Mouse (Mus musculus): ENCODE measurements around the gene Armc9. TPM values are rescaled to one million over a fixed set of nuclear protein-coding genes. Genes with fewer than 3 reads are reported as not detected.

Gene Armc9
- polyA plus RNA-seq, 1 experiment = 14.8 TPM

- Histone ChIP-seq H3K27ac (ENCODE audit: insufficient read depth, low read length) (no peak overlapping the region), H3K4me3 (ENCODE audit: insufficient read depth, low read length) (no peak overlapping the region), H3K4me1 (ENCODE audit: control insufficient read depth, insufficient read depth, low read length) (no peaks in the 10 kb centered on the region)
- TF ChIP-seq CTCF (IDR thresholded peaks at IDR 0.05; ENCODE audit: borderline replicate concordance, insufficient read depth, low read length) (no peak), POLR2A (IDR thresholded peaks at IDR 0.05; ENCODE audit: low read depth, low read length) (no peak)
Observed at GRCm38 (mm10) chr1:86188271-86188670, 33.7 kb downstream of the Armc9 start.

- H3K4me3 ChIP-seq (ENCODE audit: insufficient read depth, low read length) = no peak overlapping the region
- no peaks in the 10 kb centered on the region for H3K4me1 ChIP-seq (ENCODE audit: control insufficient read depth, insufficient read depth, low read length)
- TF ChIP-seq POLR2A (IDR thresholded peaks at IDR 0.05; ENCODE audit: low read depth, low read length) = no peak
- TF ChIP-seq CTCF (IDR thresholded peaks at IDR 0.05; ENCODE audit: borderline replicate concordance, insufficient read depth, low read length) = no peak
- no peak overlapping the region for H3K27ac ChIP-seq (ENCODE audit: insufficient read depth, low read length)
Observed at GRCm38 (mm10) chr1:86189034-86189702, 34.6 kb downstream of the Armc9 start.

- Histone ChIP-seq H3K4me1 (ENCODE audit: control insufficient read depth, insufficient read depth, low read length) (no peaks in the 10 kb centered on the region), H3K27ac (ENCODE audit: insufficient read depth, low read length) (no peak overlapping the region), H3K4me3 (ENCODE audit: insufficient read depth, low read length) (no peak overlapping the region)
- TF ChIP-seq POLR2A (IDR thresholded peaks at IDR 0.05; ENCODE audit: low read depth, low read length) (no peak), CTCF (IDR thresholded peaks at IDR 0.05; ENCODE audit: borderline replicate concordance, insufficient read depth, low read length) (no peak)
Observed at GRCm38 (mm10) chr1:86190843-86191242, 36.3 kb downstream of the Armc9 start.

GRCm38 (mm10) chr1:86194044-86194443 lies 39.5 kb downstream of the Armc9 start:
- no peak overlapping the region for H3K27ac ChIP-seq (ENCODE audit: insufficient read depth, low read length)
- H3K4me1 ChIP-seq (ENCODE audit: control insufficient read depth, insufficient read depth, low read length) = no peaks in the 10 kb centered on the region
- no peak overlapping the region for H3K4me3 ChIP-seq (ENCODE audit: insufficient read depth, low read length)
- no peak for TF ChIP-seq CTCF (IDR thresholded peaks at IDR 0.05; ENCODE audit: borderline replicate concordance, insufficient read depth, low read length)
- TF ChIP-seq POLR2A (IDR thresholded peaks at IDR 0.05; ENCODE audit: low read depth, low read length) = no peak

- Histone ChIP-seq H3K4me1 (ENCODE audit: control insufficient read depth, insufficient read depth, low read length) (no peaks in the 10 kb centered on the region), H3K27ac (ENCODE audit: insufficient read depth, low read length) (no peak overlapping the region), H3K4me3 (ENCODE audit: insufficient read depth, low read length) (no peak overlapping the region)
- no peak for TF ChIP-seq CTCF (IDR thresholded peaks at IDR 0.05; ENCODE audit: borderline replicate concordance, insufficient read depth, low read length)
- no peak for TF ChIP-seq POLR2A (IDR thresholded peaks at IDR 0.05; ENCODE audit: low read depth, low read length)
Observed at GRCm38 (mm10) chr1:86198276-86198675, 43.7 kb downstream of the Armc9 start.

GRCm38 (mm10) chr1:86199026-86199425 lies 44.4 kb downstream of the Armc9 start:
- Histone ChIP-seq H3K27ac (ENCODE audit: insufficient read depth, low read length) (no peak overlapping the region), H3K4me3 (ENCODE audit: insufficient read depth, low read length) (no peak overlapping the region), H3K4me1 (ENCODE audit: control insufficient read depth, insufficient read depth, low read length) (no peaks in the 10 kb centered on the region)
- TF ChIP-seq CTCF (IDR thresholded peaks at IDR 0.05; ENCODE audit: borderline replicate concordance, insufficient read depth, low read length) (no peak), POLR2A (IDR thresholded peaks at IDR 0.05; ENCODE audit: low read depth, low read length) (no peak)

GRCm38 (mm10) chr1:86201312-86201711 lies 46.7 kb downstream of the Armc9 start:
- Histone ChIP-seq H3K4me3 (ENCODE audit: insufficient read depth, low read length) (no peak overlapping the region), H3K27ac (ENCODE audit: insufficient read depth, low read length) (no peak overlapping the region), H3K4me1 (ENCODE audit: control insufficient read depth, insufficient read depth, low read length) (no peaks in the 10 kb centered on the region)
- TF ChIP-seq CTCF (IDR thresholded peaks at IDR 0.05; ENCODE audit: borderline replicate concordance, insufficient read depth, low read length) (no peak), POLR2A (IDR thresholded peaks at IDR 0.05; ENCODE audit: low read depth, low read length) (no peak)

- H3K4me1 ChIP-seq (ENCODE audit: control insufficient read depth, insufficient read depth, low read length) = no peaks in the 10 kb centered on the region
- no peak for TF ChIP-seq CTCF (IDR thresholded peaks at IDR 0.05; ENCODE audit: borderline replicate concordance, insufficient read depth, low read length)
- TF ChIP-seq POLR2A (IDR thresholded peaks at IDR 0.05; ENCODE audit: low read depth, low read length) = no peak
- no peak overlapping the region for H3K27ac ChIP-seq (ENCODE audit: insufficient read depth, low read length)
- H3K4me3 ChIP-seq (ENCODE audit: insufficient read depth, low read length) = no peak overlapping the region
Observed at GRCm38 (mm10) chr1:86202617-86203219, 48.1 kb downstream of the Armc9 start.

GRCm38 (mm10) chr1:86210676-86211075 lies 56.1 kb downstream of the Armc9 start:
- Histone ChIP-seq H3K4me1 (ENCODE audit: control insufficient read depth, insufficient read depth, low read length) (no peaks in the 10 kb centered on the region), H3K27ac (ENCODE audit: insufficient read depth, low read length) (no peak overlapping the region), H3K4me3 (ENCODE audit: insufficient read depth, low read length) (no peak overlapping the region)
- TF ChIP-seq CTCF (IDR thresholded peaks at IDR 0.05; ENCODE audit: borderline replicate concordance, insufficient read depth, low read length) (no peak), POLR2A (IDR thresholded peaks at IDR 0.05; ENCODE audit: low read depth, low read length) (no peak)

- Histone ChIP-seq H3K4me3 (ENCODE audit: insufficient read depth, low read length) (no peak overlapping the region), H3K4me1 (ENCODE audit: control insufficient read depth, insufficient read depth, low read length) (no peaks in the 10 kb centered on the region), H3K27ac (ENCODE audit: insufficient read depth, low read length) (no peak overlapping the region)
- TF ChIP-seq CTCF (IDR thresholded peaks at IDR 0.05; ENCODE audit: borderline replicate concordance, insufficient read depth, low read length) (no peak), POLR2A (IDR thresholded peaks at IDR 0.05; ENCODE audit: low read depth, low read length) (no peak)
Observed at GRCm38 (mm10) chr1:86211498-86211897, 56.9 kb downstream of the Armc9 start.

Data from embryonic fibroblast, embryonic 13.5 days (primary cell).